Mouse (Mus musculus) ES-E14 (cell line): ENCODE results near the gene Robo3.

ENCODE experiments used
- ZC3H11A ChIP-seq: IDR thresholded peaks from 2 replicates; pipeline ENCODE4 v1.6.1; 2012; ENCODE audit warnings: low read depth, mild to moderate bottlenecking, inconsistent platforms, low read length, borderline replicate concordance
- ZNF384 ChIP-seq: IDR thresholded peaks from 2 replicates; pipeline ENCODE4 v1.6.1; 2012; ENCODE audit warnings: low read depth, low read length, inconsistent platforms

- TF ChIP-seq ZNF384 (no peak), ZC3H11A (peak; percentile 86)
These were observed 29.7 kb upstream of the Robo3 start for GRCm38 (mm10) chr9:37462764-37463163.
